Mouse (Mus musculus): ENCODE data around the gene 4930523C07Rik. TPM values are rescaled to one million over a fixed set of nuclear protein-coding genes. Genes with fewer than 3 reads are reported as not detected.

4930523C07Rik gene
- polyA plus RNA-seq, 1 experiment from 2014 or later, result 5.0 TPM

- WGBS, result 72% methylated on average over 7 of the region's 7 CpGs
- Histone ChIP-seq H3K9ac (no peak overlapping the region), H3K36me3 (no peaks in the 10 kb centered on the region), H3K4me3 (no peak overlapping the region), H3K4me1 (no peaks in the 10 kb centered on the region), H3K27me3 (no peaks in the 10 kb centered on the region), H3K4me2 (replicated peaks) (no peak overlapping the region), H3K9me3 (no peaks in the 10 kb centered on the region), H3K27ac (no peak overlapping the region)
- ATAC-seq (ENCODE audit: insufficient number of reproducible peaks, insufficient read depth, low FRiP score, low TSS enrichment), result no peak
These were observed 20.5 kb downstream of the 4930523C07Rik start for GRCm38 (mm10) chr1:160064547-160065144.

- ATAC-seq (ENCODE audit: insufficient number of reproducible peaks, insufficient read depth, low FRiP score, low TSS enrichment), result no peak
- Histone ChIP-seq H3K4me2 (replicated peaks) (no peak overlapping the region), H3K9ac (no peak overlapping the region), H3K27me3 (no peaks in the 10 kb centered on the region), H3K9me3 (no peaks in the 10 kb centered on the region), H3K4me1 (no peaks in the 10 kb centered on the region), H3K4me3 (no peak overlapping the region), H3K27ac (no peak overlapping the region), H3K36me3 (no peaks in the 10 kb centered on the region)
- 68% methylated on average over 14 of the region's 14 CpGs for WGBS
These were observed 34.9 kb downstream of the 4930523C07Rik start for GRCm38 (mm10) chr1:160078882-160079661.

- H3K27me3 ChIP-seq, result no peaks in the 10 kb centered on the region
- no peak overlapping the region for H3K27ac ChIP-seq
- no peak overlapping the region for H3K4me2 ChIP-seq (replicated peaks)
- H3K9ac ChIP-seq, result no peak overlapping the region
- no peaks in the 10 kb centered on the region for H3K9me3 ChIP-seq
- no peaks in the 10 kb centered on the region for H3K36me3 ChIP-seq
- WGBS, result 19% methylated on average over 2 of the region's 2 CpGs
- H3K4me3 ChIP-seq, result no peak overlapping the region
- ATAC-seq (ENCODE audit: insufficient number of reproducible peaks, insufficient read depth, low FRiP score, low TSS enrichment), result peak; percentile 36; the same call in 1 of the 2 replicates
- no peaks in the 10 kb centered on the region for H3K4me1 ChIP-seq
These were observed 36.7 kb downstream of the 4930523C07Rik start for GRCm38 (mm10) chr1:160080800-160081436.

GRCm38 (mm10) chr1:160082647-160083046, 38.5 kb downstream of the 4930523C07Rik start:
- Histone ChIP-seq H3K4me3 (no peak overlapping the region), H3K4me2 (replicated peaks) (no peak overlapping the region), H3K27ac (no peak overlapping the region), H3K27me3 (no peaks in the 10 kb centered on the region), H3K4me1 (no peaks in the 10 kb centered on the region), H3K9ac (no peak overlapping the region), H3K9me3 (no peaks in the 10 kb centered on the region), H3K36me3 (no peaks in the 10 kb centered on the region)
- ATAC-seq (ENCODE audit: insufficient number of reproducible peaks, insufficient read depth, low FRiP score, low TSS enrichment), result no peak
- 81% methylated on average over 1 of the region's 1 CpGs for WGBS

GRCm38 (mm10) chr1:160084239-160084638, 40.1 kb downstream of the 4930523C07Rik start:
- H3K27ac ChIP-seq, result no peak overlapping the region
- no peaks in the 10 kb centered on the region for H3K9me3 ChIP-seq
- ATAC-seq (ENCODE audit: insufficient number of reproducible peaks, insufficient read depth, low FRiP score, low TSS enrichment), result no peak
- H3K36me3 ChIP-seq, result no peaks in the 10 kb centered on the region
- WGBS, result 83% methylated on average over 1 of the region's 1 CpGs
- no peaks in the 10 kb centered on the region for H3K27me3 ChIP-seq
- H3K4me2 ChIP-seq (replicated peaks), result no peak overlapping the region
- H3K9ac ChIP-seq, result no peak overlapping the region
- no peaks in the 10 kb centered on the region for H3K4me1 ChIP-seq
- no peak overlapping the region for H3K4me3 ChIP-seq

GRCm38 (mm10) chr1:160086651-160087050, 42.5 kb downstream of the 4930523C07Rik start:
- H3K36me3 ChIP-seq, result no peaks in the 10 kb centered on the region
- H3K27ac ChIP-seq, result no peak overlapping the region
- no peak overlapping the region for H3K4me3 ChIP-seq
- H3K9ac ChIP-seq, result no peak overlapping the region
- H3K9me3 ChIP-seq, result no peaks in the 10 kb centered on the region
- no peak for ATAC-seq (ENCODE audit: insufficient number of reproducible peaks, insufficient read depth, low FRiP score, low TSS enrichment)
- H3K27me3 ChIP-seq, result no peaks in the 10 kb centered on the region
- no peak overlapping the region for H3K4me2 ChIP-seq (replicated peaks)
- H3K4me1 ChIP-seq, result no peaks in the 10 kb centered on the region
- 85% methylated on average over 2 of the region's 2 CpGs for WGBS

GRCm38 (mm10) chr1:160099659-160100302, 55.6 kb downstream of the 4930523C07Rik start:
- Histone ChIP-seq H3K4me1 (no peaks in the 10 kb centered on the region), H3K36me3 (no peaks in the 10 kb centered on the region), H3K4me2 (replicated peaks) (no peak overlapping the region), H3K9ac (no peak overlapping the region), H3K9me3 (no peaks in the 10 kb centered on the region), H3K27ac (no peak overlapping the region), H3K27me3 (no peaks in the 10 kb centered on the region), H3K4me3 (no peak overlapping the region)
- ATAC-seq (ENCODE audit: insufficient number of reproducible peaks, insufficient read depth, low FRiP score, low TSS enrichment), result no peak
- WGBS, result 79% methylated on average over 5 of the region's 5 CpGs

GRCm38 (mm10) chr1:160100996-160101395, 56.8 kb downstream of the 4930523C07Rik start:
- no peak overlapping the region for H3K4me3 ChIP-seq
- no peaks in the 10 kb centered on the region for H3K36me3 ChIP-seq
- no peak overlapping the region for H3K9ac ChIP-seq
- ATAC-seq (ENCODE audit: insufficient number of reproducible peaks, insufficient read depth, low FRiP score, low TSS enrichment), result no peak
- no peaks in the 10 kb centered on the region for H3K9me3 ChIP-seq
- no peaks in the 10 kb centered on the region for H3K4me1 ChIP-seq
- H3K27me3 ChIP-seq, result no peaks in the 10 kb centered on the region
- 80% methylated on average over 5 of the region's 5 CpGs for WGBS
- H3K4me2 ChIP-seq (replicated peaks), result no peak overlapping the region
- no peak overlapping the region for H3K27ac ChIP-seq

- Histone ChIP-seq H3K36me3 (no peaks in the 10 kb centered on the region), H3K27ac (no peak overlapping the region)
- no peak for ATAC-seq (ENCODE audit: insufficient number of reproducible peaks, insufficient read depth, low FRiP score, low TSS enrichment)
These were observed 61.2 kb downstream of the 4930523C07Rik start for GRCm38 (mm10) chr1:160105426-160105825.

GRCm38 (mm10) chr1:160108604-160109003, 64.4 kb downstream of the 4930523C07Rik start:
- Histone ChIP-seq H3K27me3 (no peaks in the 10 kb centered on the region), H3K4me2 (replicated peaks) (no peak overlapping the region), H3K4me3 (no peak overlapping the region), H3K9ac (no peak overlapping the region), H3K4me1 (0 out of 2 replicates have a peak, but pooled peaks cover 5% of the 10 kb centered on the region), H3K27ac (no peak overlapping the region), H3K36me3 (no peaks in the 10 kb centered on the region), H3K9me3 (no peaks in the 10 kb centered on the region)
- WGBS, result 37% methylated on average over 2 of the region's 2 CpGs
- no peak for ATAC-seq (ENCODE audit: insufficient number of reproducible peaks, insufficient read depth, low FRiP score, low TSS enrichment)

More at GRCm38 (mm10) chr1:160105426-160105825, 61.2 kb downstream of the 4930523C07Rik start:
- Histone ChIP-seq H3K4me3 (no peak overlapping the region), H3K4me2 (replicated peaks) (no peak overlapping the region), H3K27me3 (no peaks in the 10 kb centered on the region), H3K9me3 (no peaks in the 10 kb centered on the region), H3K9ac (no peak overlapping the region), H3K4me1 (0 out of 2 replicates have a peak, but pooled peaks cover 5% of the 10 kb centered on the region)
- 78% methylated on average over 5 of the region's 5 CpGs for WGBS

GRCm38 (mm10) chr1:160123957-160124356, 79.8 kb downstream of the 4930523C07Rik start:
- no peak overlapping the region for H3K4me2 ChIP-seq (replicated peaks)
- no peaks in the 10 kb centered on the region for H3K9me3 ChIP-seq
- H3K27ac ChIP-seq, result no peak overlapping the region
- H3K4me1 ChIP-seq, result no peaks in the 10 kb centered on the region
- 92% methylated on average over 2 of the region's 2 CpGs for WGBS
- no peak overlapping the region for H3K4me3 ChIP-seq
- no peak overlapping the region for H3K9ac ChIP-seq
- no peaks in the 10 kb centered on the region for H3K36me3 ChIP-seq
- H3K27me3 ChIP-seq, result no peaks in the 10 kb centered on the region
- no peak for ATAC-seq (ENCODE audit: insufficient number of reproducible peaks, insufficient read depth, low FRiP score, low TSS enrichment)

All from embryonic facial prominence, embryonic 12.5 days (tissue).